Mouse (Mus musculus): ENCODE results near the gene Fam155a. TPM values are rescaled to one million over a fixed set of nuclear protein-coding genes. Genes with fewer than 3 reads are reported as not detected.

The Fam155a gene
- polyA plus RNA-seq, 1 experiment from 2014 or later: 1.3 TPM

- no peak for ATAC-seq
- Histone ChIP-seq H3K27me3 (replicated peaks; ENCODE audit: control insufficient read depth, insufficient read depth, low read length) (no peaks in the 10 kb centered on the region), H3K4me3 (ENCODE audit: low read length) (no peak overlapping the region), H3K9ac (ENCODE audit: low read depth, low read length) (no peak overlapping the region), H3K4me2 (ENCODE audit: low read depth, low read length) (no peak overlapping the region), H3K36me3 (ENCODE audit: control insufficient read depth, insufficient read depth, low read length) (no peaks in the 10 kb centered on the region), H3K4me1 (ENCODE audit: control insufficient read depth, insufficient read depth, low read length) (no peaks in the 10 kb centered on the region), H3K9me3 (ENCODE audit: control insufficient read depth, low read length) (no peaks in the 10 kb centered on the region), H3K27ac (ENCODE audit: low read length) (no peak overlapping the region)
- WGBS: 92% methylated on average over 31 of the region's 31 CpGs
These were observed 563.4 kb downstream of the Fam155a start for GRCm38 (mm10) chr8:9207505-9208051.

DNA sequence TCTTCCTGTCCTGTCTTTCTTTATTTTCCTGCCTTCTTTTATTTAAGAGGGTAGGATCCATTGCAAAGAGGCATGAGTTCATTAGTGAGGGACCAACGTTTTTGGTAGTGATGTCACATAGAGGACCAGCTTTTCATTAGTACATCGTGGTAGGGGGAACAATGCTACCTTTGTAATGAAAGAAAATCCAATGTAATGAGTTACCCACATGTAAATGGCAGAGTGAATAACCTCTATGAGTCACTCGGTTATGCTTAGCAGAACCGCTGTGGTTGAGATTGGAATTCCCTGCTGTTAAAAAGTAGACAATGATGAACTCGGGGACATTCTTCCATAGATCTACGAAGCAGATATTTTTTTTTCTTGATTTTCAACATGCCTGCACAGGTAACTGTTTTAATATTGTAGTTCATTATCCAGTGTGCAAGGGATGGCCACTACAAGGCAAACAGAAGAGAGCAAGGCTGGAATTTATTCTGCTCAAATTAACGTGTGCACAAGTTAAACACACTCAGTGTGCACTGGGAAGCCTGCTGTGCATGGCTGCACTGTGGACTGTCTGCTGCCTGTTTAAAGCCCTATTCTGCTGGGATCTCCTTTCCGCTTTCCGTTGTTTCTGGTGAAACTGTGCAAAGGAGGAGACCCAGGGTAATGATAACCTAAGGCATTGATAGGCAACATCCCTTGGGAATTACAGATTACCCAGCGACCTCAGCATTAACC, 566.5 kb downstream of the Fam155a start:
- Histone ChIP-seq H3K36me3 (ENCODE audit: control insufficient read depth, insufficient read depth, low read length) (no peaks in the 10 kb centered on the region), H3K4me2 (ENCODE audit: low read depth, low read length) (no peak overlapping the region), H3K27me3 (replicated peaks; ENCODE audit: control insufficient read depth, insufficient read depth, low read length) (no peaks in the 10 kb centered on the region), H3K4me3 (ENCODE audit: low read length) (no peak overlapping the region), H3K9ac (ENCODE audit: low read depth, low read length) (no peak overlapping the region), H3K4me1 (ENCODE audit: control insufficient read depth, insufficient read depth, low read length) (no peaks in the 10 kb centered on the region), H3K9me3 (ENCODE audit: control insufficient read depth, low read length) (no peaks in the 10 kb centered on the region), H3K27ac (ENCODE audit: low read length) (no peak overlapping the region)
- 74% methylated on average over 10 of the region's 10 CpGs for WGBS
- no peak for ATAC-seq

GRCm38 (mm10) chr8:9200099-9200498, 570.9 kb downstream of the Fam155a start:
- H3K9ac ChIP-seq (ENCODE audit: low read depth, low read length): no peak overlapping the region
- ATAC-seq: no peak
- no peaks in the 10 kb centered on the region for H3K27me3 ChIP-seq (replicated peaks; ENCODE audit: control insufficient read depth, insufficient read depth, low read length)
- no peaks in the 10 kb centered on the region for H3K36me3 ChIP-seq (ENCODE audit: control insufficient read depth, insufficient read depth, low read length)
- WGBS: 85% methylated on average over 3 of the region's 3 CpGs
- H3K27ac ChIP-seq (ENCODE audit: low read length): no peak overlapping the region
- H3K4me1 ChIP-seq (ENCODE audit: control insufficient read depth, insufficient read depth, low read length): no peaks in the 10 kb centered on the region
- H3K4me2 ChIP-seq (ENCODE audit: low read depth, low read length): no peak overlapping the region
- no peaks in the 10 kb centered on the region for H3K9me3 ChIP-seq (ENCODE audit: control insufficient read depth, low read length)
- no peak overlapping the region for H3K4me3 ChIP-seq (ENCODE audit: low read length)

- Histone ChIP-seq H3K9me3 (ENCODE audit: control insufficient read depth, low read length) (no peaks in the 10 kb centered on the region), H3K36me3 (ENCODE audit: control insufficient read depth, insufficient read depth, low read length) (no peaks in the 10 kb centered on the region), H3K9ac (ENCODE audit: low read depth, low read length) (no peak overlapping the region), H3K4me3 (ENCODE audit: low read length) (no peak overlapping the region), H3K27me3 (replicated peaks; ENCODE audit: control insufficient read depth, insufficient read depth, low read length) (no peaks in the 10 kb centered on the region), H3K4me2 (ENCODE audit: low read depth, low read length) (no peak overlapping the region), H3K4me1 (ENCODE audit: control insufficient read depth, insufficient read depth, low read length) (no peaks in the 10 kb centered on the region), H3K27ac (ENCODE audit: low read length) (no peak overlapping the region)
- no peak for ATAC-seq
- 66% methylated on average over 3 of the region's 3 CpGs for WGBS
These were observed 579.3 kb downstream of the Fam155a start for GRCm38 (mm10) chr8:9191682-9192081.

DNA sequence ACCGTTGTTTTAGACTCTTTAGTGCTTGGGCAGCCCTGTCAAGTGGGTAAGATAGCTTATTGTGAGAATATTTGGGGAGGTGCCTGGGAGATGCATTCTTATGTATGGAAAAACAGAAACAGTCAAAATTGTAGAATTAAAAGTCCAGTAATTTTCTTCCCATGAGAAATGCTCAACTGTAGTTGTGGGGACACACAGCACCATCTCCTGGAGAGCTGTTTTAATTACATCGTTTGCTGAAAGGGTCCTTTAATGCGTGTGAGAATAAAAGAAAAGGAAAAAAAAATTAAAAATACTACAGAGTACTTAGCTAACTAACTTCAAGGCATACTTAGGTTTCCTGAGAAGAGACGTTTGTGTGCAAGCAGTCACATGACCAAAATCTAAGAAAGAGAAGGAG, 582.3 kb downstream of the Fam155a start:
- Histone ChIP-seq H3K4me1 (ENCODE audit: control insufficient read depth, insufficient read depth, low read length) (no peaks in the 10 kb centered on the region), H3K27me3 (replicated peaks; ENCODE audit: control insufficient read depth, insufficient read depth, low read length) (no peaks in the 10 kb centered on the region), H3K9ac (ENCODE audit: low read depth, low read length) (no peak overlapping the region), H3K27ac (ENCODE audit: low read length) (no peak overlapping the region), H3K36me3 (ENCODE audit: control insufficient read depth, insufficient read depth, low read length) (no peaks in the 10 kb centered on the region), H3K4me2 (ENCODE audit: low read depth, low read length) (no peak overlapping the region), H3K4me3 (ENCODE audit: low read length) (no peak overlapping the region), H3K9me3 (ENCODE audit: control insufficient read depth, low read length) (no peaks in the 10 kb centered on the region)
- ATAC-seq: no peak
- 36% methylated on average over 4 of the region's 4 CpGs for WGBS

DNA sequence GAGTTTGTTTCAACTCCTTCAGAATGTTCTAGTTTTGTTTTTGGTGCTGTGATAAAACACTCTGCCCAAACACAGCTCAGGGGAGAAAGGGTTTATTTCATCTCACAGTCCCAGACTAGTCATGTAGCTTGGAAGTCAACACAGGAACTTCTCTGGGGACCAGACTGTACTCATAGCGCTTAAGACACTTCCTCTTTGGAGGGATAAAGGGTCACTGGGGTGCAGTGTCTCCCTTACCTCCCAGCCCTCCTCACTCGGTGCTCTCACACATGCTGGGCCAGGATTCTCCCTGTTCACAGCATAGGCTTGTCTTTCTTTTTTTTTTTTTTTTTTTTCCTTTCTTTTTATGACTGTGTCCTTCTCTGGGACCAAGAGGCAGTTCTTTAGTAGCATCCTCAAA, 585.8 kb downstream of the Fam155a start:
- ATAC-seq: no peak
- no peak overlapping the region for H3K27ac ChIP-seq (ENCODE audit: low read length)
- H3K9ac ChIP-seq (ENCODE audit: low read depth, low read length): no peak overlapping the region
- no peak overlapping the region for H3K4me3 ChIP-seq (ENCODE audit: low read length)
- H3K27me3 ChIP-seq (replicated peaks; ENCODE audit: control insufficient read depth, insufficient read depth, low read length): no peaks in the 10 kb centered on the region
- H3K4me2 ChIP-seq (ENCODE audit: low read depth, low read length): no peak overlapping the region
- 46% methylated on average over 2 of the region's 2 CpGs for WGBS
- H3K4me1 ChIP-seq (ENCODE audit: control insufficient read depth, insufficient read depth, low read length): no peaks in the 10 kb centered on the region
- H3K36me3 ChIP-seq (ENCODE audit: control insufficient read depth, insufficient read depth, low read length): no peaks in the 10 kb centered on the region
- H3K9me3 ChIP-seq (ENCODE audit: control insufficient read depth, low read length): no peaks in the 10 kb centered on the region

DNA sequence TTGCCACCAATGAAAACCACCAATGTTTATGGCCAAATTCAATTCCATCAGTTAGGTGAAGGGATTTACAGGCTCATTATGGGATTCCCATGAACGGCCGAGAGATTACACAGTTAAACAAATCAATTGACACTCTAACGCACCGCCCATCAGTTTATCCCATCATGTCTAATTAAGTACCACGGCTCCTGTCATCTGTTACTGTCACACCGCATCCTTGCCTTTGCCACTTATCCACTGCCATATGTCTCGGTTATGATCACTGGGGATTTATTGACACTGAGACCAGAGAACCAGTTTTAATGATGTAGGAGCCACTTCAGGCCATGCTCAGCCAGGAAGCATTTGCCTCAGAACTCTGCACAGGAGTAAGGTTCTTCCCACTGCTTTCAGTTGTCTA, 588.5 kb downstream of the Fam155a start:
- ATAC-seq: no peak
- Histone ChIP-seq H3K27ac (ENCODE audit: low read length) (no peak overlapping the region), H3K9ac (ENCODE audit: low read depth, low read length) (no peak overlapping the region), H3K9me3 (ENCODE audit: control insufficient read depth, low read length) (no peaks in the 10 kb centered on the region), H3K36me3 (ENCODE audit: control insufficient read depth, insufficient read depth, low read length) (no peaks in the 10 kb centered on the region), H3K27me3 (replicated peaks; ENCODE audit: control insufficient read depth, insufficient read depth, low read length) (no peaks in the 10 kb centered on the region), H3K4me2 (ENCODE audit: low read depth, low read length) (no peak overlapping the region), H3K4me3 (ENCODE audit: low read length) (no peak overlapping the region), H3K4me1 (ENCODE audit: control insufficient read depth, insufficient read depth, low read length) (no peaks in the 10 kb centered on the region)
- 86% methylated on average over 7 of the region's 7 CpGs for WGBS

GRCm38 (mm10) chr8:9180686-9181315, 590.2 kb downstream of the Fam155a start:
- no peaks in the 10 kb centered on the region for H3K9me3 ChIP-seq (ENCODE audit: control insufficient read depth, low read length)
- no peak overlapping the region for H3K4me3 ChIP-seq (ENCODE audit: low read length)
- no peak overlapping the region for H3K4me2 ChIP-seq (ENCODE audit: low read depth, low read length)
- no peak for ATAC-seq
- WGBS: 62% methylated on average over 17 of the region's 17 CpGs
- no peaks in the 10 kb centered on the region for H3K4me1 ChIP-seq (ENCODE audit: control insufficient read depth, insufficient read depth, low read length)
- no peak overlapping the region for H3K27ac ChIP-seq (ENCODE audit: low read length)
- no peaks in the 10 kb centered on the region for H3K27me3 ChIP-seq (replicated peaks; ENCODE audit: control insufficient read depth, insufficient read depth, low read length)
- no peak overlapping the region for H3K9ac ChIP-seq (ENCODE audit: low read depth, low read length)
- no peaks in the 10 kb centered on the region for H3K36me3 ChIP-seq (ENCODE audit: control insufficient read depth, insufficient read depth, low read length)

GRCm38 (mm10) chr8:9176974-9177373, 594.0 kb downstream of the Fam155a start:
- Histone ChIP-seq H3K27me3 (replicated peaks; ENCODE audit: control insufficient read depth, insufficient read depth, low read length) (no peaks in the 10 kb centered on the region), H3K4me1 (ENCODE audit: control insufficient read depth, insufficient read depth, low read length) (peaks cover 5% of the 10 kb centered on the region; the same call in 1 of the 2 replicates), H3K4me2 (ENCODE audit: low read depth, low read length) (no peak overlapping the region), H3K36me3 (ENCODE audit: control insufficient read depth, insufficient read depth, low read length) (no peaks in the 10 kb centered on the region), H3K9me3 (ENCODE audit: control insufficient read depth, low read length) (no peaks in the 10 kb centered on the region), H3K4me3 (ENCODE audit: low read length) (no peak overlapping the region), H3K27ac (ENCODE audit: low read length) (no peak overlapping the region), H3K9ac (ENCODE audit: low read depth, low read length) (no peak overlapping the region)
- no peak for ATAC-seq
- WGBS: 77% methylated on average over 7 of the region's 7 CpGs

Measured in intestine, embryonic 16.5 days (tissue).